Mouse (Mus musculus): ENCODE measurements at regions not wholly inside any gene's neighbourhood (a gene's known extent, or its start where the extent isn't known, plus 50 kb on each side); places are given as distances from the start of the nearest gene placed in this dataset.

DNA sequence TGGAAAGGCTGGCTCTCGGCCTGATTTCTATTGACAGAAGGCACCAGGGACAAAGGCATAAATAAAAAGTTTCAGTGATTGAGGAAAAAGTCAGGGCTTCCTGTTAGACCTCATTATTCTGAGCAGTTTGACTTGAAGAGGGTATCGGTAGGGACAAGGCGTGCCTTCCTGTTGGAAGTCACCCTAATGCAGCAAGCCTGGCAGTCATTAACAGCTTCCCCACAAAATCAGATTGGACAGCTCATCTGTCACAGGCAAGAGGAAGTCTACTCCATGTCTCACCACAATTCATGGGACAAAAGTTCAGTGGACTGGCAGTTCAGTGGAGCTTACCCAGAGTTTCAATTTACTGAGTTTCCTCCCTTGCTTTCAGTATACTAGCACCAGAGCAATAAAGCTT, 715.5 kb downstream of the Fam181b start:
- Histone ChIP-seq H3K27me3 (ENCODE audit: insufficient read depth, low read length) (no peaks in the 10 kb centered on the region), H3K9me3 (ENCODE audit: low read length) (no peaks in the 10 kb centered on the region), H3K36me3 (ENCODE audit: insufficient read depth, low read length) (no peaks in the 10 kb centered on the region), H3K4me3 (replicated peaks; ENCODE audit: low read length) (no peak overlapping the region), H3K4me1 (replicated peaks; ENCODE audit: low read depth, low read length) (no peaks in the 10 kb centered on the region)
- TF ChIP-seq NANOG (IDR thresholded peaks at IDR 0.05; ENCODE audit: borderline replicate concordance, low read length), result no peak
- TF ChIP-seq POU5F1 (IDR thresholded peaks at IDR 0.05; ENCODE audit: borderline replicate concordance, low read length), result no peak
- TF ChIP-seq CTCF (conservative IDR thresholded peaks at IDR 0.05; ENCODE audit: low read length), result no peak

- H3K36me3 ChIP-seq (ENCODE audit: insufficient read depth, low read length), result no peaks in the 10 kb centered on the region
- no peaks in the 10 kb centered on the region for H3K9me3 ChIP-seq (ENCODE audit: low read length)
- no peak for TF ChIP-seq CTCF (conservative IDR thresholded peaks at IDR 0.05; ENCODE audit: low read length)
- no peak for TF ChIP-seq NANOG (IDR thresholded peaks at IDR 0.05; ENCODE audit: borderline replicate concordance, low read length)
- TF ChIP-seq POU5F1 (IDR thresholded peaks at IDR 0.05; ENCODE audit: borderline replicate concordance, low read length), result no peak
- no peaks in the 10 kb centered on the region for H3K4me1 ChIP-seq (replicated peaks; ENCODE audit: low read depth, low read length)
- no peaks in the 10 kb centered on the region for H3K27me3 ChIP-seq (ENCODE audit: insufficient read depth, low read length)
- no peak overlapping the region for H3K4me3 ChIP-seq (replicated peaks; ENCODE audit: low read length)
Observed at GRCm38 (mm10) chr7:93835697-93836096, 756.0 kb downstream of the Fam181b start.

GRCm38 (mm10) chr7:93836169-93836568, 756.5 kb downstream of the Fam181b start:
- TF ChIP-seq NANOG (IDR thresholded peaks at IDR 0.05; ENCODE audit: borderline replicate concordance, low read length), result no peak
- Histone ChIP-seq H3K36me3 (ENCODE audit: insufficient read depth, low read length) (no peaks in the 10 kb centered on the region), H3K9me3 (ENCODE audit: low read length) (no peaks in the 10 kb centered on the region), H3K4me3 (replicated peaks; ENCODE audit: low read length) (no peak overlapping the region), H3K27me3 (ENCODE audit: insufficient read depth, low read length) (no peaks in the 10 kb centered on the region), H3K4me1 (replicated peaks; ENCODE audit: low read depth, low read length) (no peaks in the 10 kb centered on the region)

DNA sequence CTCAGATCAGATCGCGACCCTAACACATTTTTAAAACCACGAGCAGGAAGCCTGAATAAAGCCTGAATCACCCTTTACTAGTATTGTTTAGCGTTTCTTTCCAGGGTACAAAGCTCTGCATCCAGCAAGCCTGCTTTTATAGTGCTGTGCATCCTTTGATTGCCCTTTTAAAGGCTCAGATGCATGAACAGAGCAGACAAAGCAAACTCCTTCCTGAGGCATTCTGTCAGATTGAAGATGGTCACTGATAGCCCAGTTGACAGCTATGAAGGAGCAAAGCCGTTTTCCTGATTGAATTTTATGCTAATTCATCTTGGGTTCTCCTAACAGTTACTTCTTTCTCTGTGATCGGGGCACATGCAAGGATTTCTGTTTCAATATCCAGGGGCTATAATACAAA, 775.4 kb downstream of the Fam181b start:
- Histone ChIP-seq H3K36me3 (ENCODE audit: insufficient read depth, low read length) (no peaks in the 10 kb centered on the region), H3K9me3 (ENCODE audit: low read length) (no peaks in the 10 kb centered on the region), H3K4me3 (replicated peaks; ENCODE audit: low read length) (no peak overlapping the region), H3K4me1 (replicated peaks; ENCODE audit: low read depth, low read length) (no peaks in the 10 kb centered on the region), H3K27me3 (ENCODE audit: insufficient read depth, low read length) (no peaks in the 10 kb centered on the region)
- TF ChIP-seq CTCF (conservative IDR thresholded peaks at IDR 0.05; ENCODE audit: low read length), result no peak
- TF ChIP-seq NANOG (IDR thresholded peaks at IDR 0.05; ENCODE audit: borderline replicate concordance, low read length), result no peak
- TF ChIP-seq POU5F1 (IDR thresholded peaks at IDR 0.05; ENCODE audit: borderline replicate concordance, low read length), result no peak

DNA sequence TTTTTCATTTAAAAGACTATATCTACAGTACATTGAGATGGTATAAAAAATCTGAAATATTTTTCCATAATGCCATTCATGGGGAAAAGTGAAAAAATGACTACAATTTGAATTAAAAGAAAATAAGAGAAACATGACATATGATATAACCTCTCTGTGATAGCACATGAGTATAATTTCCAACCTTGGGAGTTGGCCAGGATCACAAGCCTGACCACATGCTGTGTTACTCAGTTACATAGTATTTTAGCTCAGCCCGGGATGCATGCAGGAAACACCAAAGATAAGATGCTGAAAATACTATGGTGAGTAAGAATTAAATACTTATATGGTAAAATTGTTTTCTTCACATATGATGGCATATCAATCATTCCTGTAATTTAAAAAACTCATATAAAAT, 814.0 kb downstream of the Fam181b start:
- Histone ChIP-seq H3K27me3 (ENCODE audit: insufficient read depth, low read length) (no peaks in the 10 kb centered on the region), H3K4me1 (replicated peaks; ENCODE audit: low read depth, low read length) (no peaks in the 10 kb centered on the region), H3K9me3 (ENCODE audit: low read length) (peaks cover 29% of the 10 kb centered on the region), H3K36me3 (ENCODE audit: insufficient read depth, low read length) (no peaks in the 10 kb centered on the region), H3K4me3 (replicated peaks; ENCODE audit: low read length) (no peak overlapping the region)
- TF ChIP-seq NANOG (IDR thresholded peaks at IDR 0.05; ENCODE audit: borderline replicate concordance, low read length) (no peak), CTCF (conservative IDR thresholded peaks at IDR 0.05; ENCODE audit: low read length) (no peak), POU5F1 (IDR thresholded peaks at IDR 0.05; ENCODE audit: borderline replicate concordance, low read length) (no peak)

DNA sequence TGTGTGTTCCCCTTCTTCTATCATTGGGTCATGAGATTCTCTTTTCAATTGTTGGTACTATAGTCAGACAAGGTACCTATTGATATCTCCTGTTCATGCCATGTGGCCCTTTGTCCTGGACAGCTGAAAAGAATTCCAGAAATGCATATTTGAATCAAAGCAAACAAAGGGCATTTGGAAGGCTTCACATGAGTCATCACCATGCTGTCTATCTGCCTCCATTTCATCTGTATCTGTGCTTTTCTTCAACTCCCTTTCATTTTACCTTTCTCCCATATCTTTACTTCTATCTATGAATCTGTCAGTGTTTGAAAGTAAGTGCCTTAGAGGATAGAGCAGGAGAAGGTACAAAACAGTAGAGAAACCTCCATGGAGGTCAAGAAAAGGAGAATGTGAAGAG, 817.3 kb downstream of the Fam181b start:
- Histone ChIP-seq H3K36me3 (ENCODE audit: insufficient read depth, low read length) (no peaks in the 10 kb centered on the region), H3K9me3 (ENCODE audit: low read length) (peaks cover 15% of the 10 kb centered on the region), H3K4me3 (replicated peaks; ENCODE audit: low read length) (no peak overlapping the region), H3K4me1 (replicated peaks; ENCODE audit: low read depth, low read length) (no peaks in the 10 kb centered on the region), H3K27me3 (ENCODE audit: insufficient read depth, low read length) (no peaks in the 10 kb centered on the region)
- TF ChIP-seq CTCF (conservative IDR thresholded peaks at IDR 0.05; ENCODE audit: low read length), result no peak
- no peak for TF ChIP-seq POU5F1 (IDR thresholded peaks at IDR 0.05; ENCODE audit: borderline replicate concordance, low read length)
- TF ChIP-seq NANOG (IDR thresholded peaks at IDR 0.05; ENCODE audit: borderline replicate concordance, low read length), result no peak

GRCm38 (mm10) chr7:93902770-93903169, 823.1 kb downstream of the Fam181b start:
- Histone ChIP-seq H3K4me1 (replicated peaks; ENCODE audit: low read depth, low read length) (no peaks in the 10 kb centered on the region), H3K27me3 (ENCODE audit: insufficient read depth, low read length) (no peaks in the 10 kb centered on the region), H3K36me3 (ENCODE audit: insufficient read depth, low read length) (no peaks in the 10 kb centered on the region), H3K9me3 (ENCODE audit: low read length) (no peaks in the 10 kb centered on the region), H3K4me3 (replicated peaks; ENCODE audit: low read length) (no peak overlapping the region)
- TF ChIP-seq CTCF (conservative IDR thresholded peaks at IDR 0.05; ENCODE audit: low read length) (no peak), NANOG (IDR thresholded peaks at IDR 0.05; ENCODE audit: borderline replicate concordance, low read length) (no peak), POU5F1 (IDR thresholded peaks at IDR 0.05; ENCODE audit: borderline replicate concordance, low read length) (no peak)

- Histone ChIP-seq H3K27me3 (ENCODE audit: insufficient read depth, low read length) (no peaks in the 10 kb centered on the region), H3K9me3 (ENCODE audit: low read length) (no peaks in the 10 kb centered on the region), H3K36me3 (ENCODE audit: insufficient read depth, low read length) (no peaks in the 10 kb centered on the region), H3K4me1 (replicated peaks; ENCODE audit: low read depth, low read length) (no peaks in the 10 kb centered on the region), H3K4me3 (replicated peaks; ENCODE audit: low read length) (no peak overlapping the region)
- no peak for TF ChIP-seq POU5F1 (IDR thresholded peaks at IDR 0.05; ENCODE audit: borderline replicate concordance, low read length)
- no peak for TF ChIP-seq CTCF (conservative IDR thresholded peaks at IDR 0.05; ENCODE audit: low read length)
- no peak for TF ChIP-seq NANOG (IDR thresholded peaks at IDR 0.05; ENCODE audit: borderline replicate concordance, low read length)
Observed at GRCm38 (mm10) chr7:93936925-93937324, 857.3 kb downstream of the Fam181b start.

- Histone ChIP-seq H3K36me3 (ENCODE audit: insufficient read depth, low read length) (no peaks in the 10 kb centered on the region), H3K4me1 (replicated peaks; ENCODE audit: low read depth, low read length) (no peaks in the 10 kb centered on the region), H3K9me3 (ENCODE audit: low read length) (no peaks in the 10 kb centered on the region), H3K4me3 (replicated peaks; ENCODE audit: low read length) (no peak overlapping the region), H3K27me3 (ENCODE audit: insufficient read depth, low read length) (no peaks in the 10 kb centered on the region)
- TF ChIP-seq CTCF (conservative IDR thresholded peaks at IDR 0.05; ENCODE audit: low read length), result no peak
- TF ChIP-seq NANOG (IDR thresholded peaks at IDR 0.05; ENCODE audit: borderline replicate concordance, low read length), result no peak
- TF ChIP-seq POU5F1 (IDR thresholded peaks at IDR 0.05; ENCODE audit: borderline replicate concordance, low read length), result no peak
Observed at GRCm38 (mm10) chr7:93982103-93982502, 902.4 kb downstream of the Fam181b start.
